Mouse (Mus musculus) mouse embryonic stem cell (cell line): ENCODE measurements around the gene Gin1.

Experiments
- in situ Hi-C, 2 experiments: fragments of 300-500 bp; cut with MboI; formaldehyde crosslinking; loops; 1 replicate in 1 of 2; 3 replicates in 1 of 2; pipeline ENCODE4 v1.14.3; 2019 to 2020; ENCODE audit warnings: low sequenced_read_pairs in 2 of 2, low pct_unique_long_range_greater_than_20kb in 1 of 2, mixed read lengths in 1 of 2; ENCODE audit not compliant: unreplicated experiment in 1 of 2

Gin1 gene

GRCm38 (mm10) chr1:97781674-97782073 is 11.7 kb downstream of the Gin1 start:
- in situ Hi-C loops, result no loop called here

GRCm38 (mm10) chr1:97784928-97785327 is 15.0 kb downstream of the Gin1 start:
- in situ Hi-C loops, result no loop called here

- in situ Hi-C loops, result no loop called here
Observed at GRCm38 (mm10) chr1:97785685-97786393, 15.9 kb downstream of the Gin1 start.

- in situ Hi-C loops, result no loop called here
Observed at GRCm38 (mm10) chr1:97787674-97788073, 17.7 kb downstream of the Gin1 start.

- in situ Hi-C loops, result no loop called here
Observed at GRCm38 (mm10) chr1:97788490-97788889, 18.5 kb downstream of the Gin1 start.

GRCm38 (mm10) chr1:97794110-97794509 is 24.1 kb downstream of the Gin1 start:
- in situ Hi-C loops, result no loop called here

- in situ Hi-C loops, result no loop called here
Observed at GRCm38 (mm10) chr1:97795936-97796335, 26.0 kb downstream of the Gin1 start.

- in situ Hi-C loops, result no loop called here
Observed at GRCm38 (mm10) chr1:97802207-97802902, 32.4 kb downstream of the Gin1 start.

GRCm38 (mm10) chr1:97804520-97804919 is 34.5 kb downstream of the Gin1 start:
- in situ Hi-C loops, result no loop called here

- in situ Hi-C loops, result no loop called here
Observed at GRCm38 (mm10) chr1:97809255-97809912, 39.4 kb downstream of the Gin1 start.

- in situ Hi-C loops, result no loop called here
Observed at GRCm38 (mm10) chr1:97821282-97821681, 51.3 kb downstream of the Gin1 start.

- in situ Hi-C loops, result no loop called here
Observed at GRCm38 (mm10) chr1:97822203-97822602, 52.2 kb downstream of the Gin1 start.

- in situ Hi-C loops, result no loop called here
Observed at GRCm38 (mm10) chr1:97822904-97823303, 52.9 kb downstream of the Gin1 start.

GRCm38 (mm10) chr1:97827566-97827965 is 57.6 kb downstream of the Gin1 start:
- in situ Hi-C loops, result no loop called here

GRCm38 (mm10) chr1:97828087-97828486 is 58.1 kb downstream of the Gin1 start:
- in situ Hi-C loops, result no loop called here

GRCm38 (mm10) chr1:97833466-97834353 is 63.7 kb downstream of the Gin1 start:
- in situ Hi-C loops, result no loop called here

GRCm38 (mm10) chr1:97834354-97834822 is 64.4 kb downstream of the Gin1 start:
- in situ Hi-C loops, result no loop called here
